Mouse (Mus musculus) T-cell, adult 2 months (primary cell): ENCODE data around the gene Gm20403.
"Not testable (repeated sequence)": the region's sequence is repeated elsewhere in the genome, so short reads cannot be mapped to it uniquely, and the experiment has no call there.

Source experiments
- DNase-seq: peaks from one replicate; pipeline ENCODE4 v3.0.0; 2022; ENCODE audit warnings: low spot score

Gm20403 gene

DNA sequence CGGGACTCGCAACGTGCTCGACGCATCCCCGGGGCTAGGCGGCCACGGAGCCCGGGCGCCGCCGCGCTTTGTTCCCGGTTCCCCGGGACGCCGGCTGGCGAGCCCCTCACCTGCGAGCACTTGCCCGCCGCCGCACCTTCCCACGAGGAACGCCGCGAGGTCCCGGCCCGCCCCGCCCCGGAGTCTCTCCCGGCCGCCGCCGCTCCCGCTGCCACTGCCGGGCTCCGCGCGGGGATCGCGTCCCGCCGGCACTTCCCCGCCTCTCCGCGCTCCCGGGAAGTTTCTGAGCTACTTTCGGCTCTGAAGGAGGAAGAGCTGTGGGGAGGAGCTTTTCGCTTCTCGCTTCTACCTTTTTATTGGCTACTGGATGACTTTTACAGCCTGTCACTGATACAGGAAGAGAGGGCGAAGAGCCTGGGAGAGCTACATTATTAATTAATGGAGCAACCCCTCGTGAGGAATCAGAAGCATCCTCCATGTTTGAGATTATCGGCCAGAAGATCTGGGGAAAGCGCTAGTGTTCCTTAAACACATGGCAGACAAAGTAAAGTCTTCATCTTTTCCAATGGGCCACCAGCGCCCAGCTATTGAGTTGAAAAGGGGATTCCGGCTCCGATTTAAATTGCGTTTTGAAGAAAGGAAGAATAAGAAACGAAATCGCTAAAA lies at the start of gene Gm20403:
TSS of gene Gm20403 (minus strand) at position 478 of the 666 bp plus-strand sequence.
- DNase-seq = peak; percentile 39

DNA sequence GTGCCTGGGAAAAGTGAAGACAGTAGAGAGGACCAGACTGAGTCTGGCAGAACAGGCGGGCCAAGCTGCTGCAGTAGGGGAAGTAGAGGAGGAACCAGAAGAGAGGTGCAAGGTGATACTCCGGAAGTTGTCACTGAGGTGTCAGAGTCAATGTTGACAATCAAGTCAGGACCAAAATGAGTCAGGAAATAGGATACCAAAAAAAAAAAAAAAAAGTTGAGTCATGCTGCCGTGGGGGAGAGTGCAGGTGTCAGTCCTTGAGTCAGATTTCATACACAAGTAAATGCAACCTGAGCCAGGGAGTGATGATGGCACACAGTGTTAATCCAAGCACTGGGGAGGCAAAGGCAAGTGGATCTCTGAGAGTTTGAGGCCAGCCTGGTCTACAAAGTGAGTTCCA lies 40.8 kb upstream of the Gm20403 start:
- DNase-seq = peak; percentile 11

DNA sequence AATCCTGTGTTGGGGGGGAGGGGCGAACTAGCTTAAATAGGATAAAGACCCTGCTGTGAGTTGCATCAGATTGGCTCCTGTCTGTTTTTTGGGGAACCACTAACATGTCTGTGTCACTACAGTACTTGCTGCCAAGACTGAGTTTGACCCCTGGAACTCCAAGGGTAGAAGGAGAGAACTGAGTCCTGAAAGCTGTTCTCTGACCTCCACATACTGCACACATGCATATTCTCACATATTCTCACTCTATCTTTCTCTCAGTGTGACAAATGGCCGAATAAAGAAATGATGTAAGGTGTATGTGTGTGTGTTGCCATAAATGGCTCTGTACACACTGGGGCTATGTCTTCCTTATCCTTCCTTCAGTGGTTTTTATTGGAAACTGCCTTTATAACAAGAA lies 37.0 kb upstream of the Gm20403 start:
- no peak for DNase-seq

DNA sequence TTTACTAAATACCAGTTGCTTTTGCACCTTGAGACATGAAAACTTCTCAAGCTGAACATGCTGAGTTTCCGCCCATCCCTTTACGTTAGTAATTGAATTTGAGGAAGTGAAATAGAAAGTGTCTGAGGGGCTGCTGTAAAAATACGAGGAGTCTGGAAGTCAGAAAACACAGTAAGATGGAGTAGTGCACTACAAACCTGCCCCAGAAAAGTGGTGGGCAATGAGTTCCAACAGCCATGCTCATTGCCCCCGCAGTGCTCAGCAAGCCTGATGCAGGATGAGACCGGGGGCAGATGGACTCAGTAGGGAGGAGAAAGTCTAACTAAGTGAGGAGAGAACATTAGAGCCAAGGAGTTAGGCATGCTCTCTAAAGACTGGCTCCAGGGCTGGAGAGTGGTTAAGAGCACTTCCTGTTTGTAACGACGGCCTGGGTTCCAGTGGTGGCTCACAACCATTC lies 33.1 kb upstream of the Gm20403 start:
- no peak for DNase-seq

DNA sequence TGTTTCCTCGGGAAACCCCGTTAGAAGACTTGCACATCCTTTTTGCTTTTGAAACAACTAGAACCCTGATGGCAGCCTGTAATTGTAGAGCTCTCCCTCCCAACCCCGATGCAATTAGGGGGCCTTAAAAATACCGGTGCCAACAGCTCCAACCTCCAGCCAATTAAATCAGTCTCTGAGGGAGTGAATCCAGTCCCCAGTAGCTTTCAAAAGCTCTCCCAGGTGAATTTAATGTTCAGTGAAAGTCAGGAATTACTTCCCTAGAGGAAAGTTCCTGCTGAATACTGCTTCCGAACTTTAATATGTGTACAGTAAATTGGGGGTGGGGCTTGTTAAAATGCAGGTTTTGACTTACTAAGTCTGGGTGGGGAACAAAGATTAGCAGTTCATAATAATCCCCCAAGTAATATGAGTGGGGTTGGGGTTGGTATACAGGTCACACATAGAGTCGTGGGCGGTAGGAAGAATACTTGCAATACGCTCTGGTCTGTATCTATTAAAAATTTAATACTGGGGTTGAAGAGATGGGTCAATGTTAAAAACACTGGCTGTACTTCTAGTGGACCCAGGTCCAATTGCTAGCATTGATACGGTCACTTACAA lies 30.9 kb upstream of the Gm20403 start:
- no peak for DNase-seq

DNA sequence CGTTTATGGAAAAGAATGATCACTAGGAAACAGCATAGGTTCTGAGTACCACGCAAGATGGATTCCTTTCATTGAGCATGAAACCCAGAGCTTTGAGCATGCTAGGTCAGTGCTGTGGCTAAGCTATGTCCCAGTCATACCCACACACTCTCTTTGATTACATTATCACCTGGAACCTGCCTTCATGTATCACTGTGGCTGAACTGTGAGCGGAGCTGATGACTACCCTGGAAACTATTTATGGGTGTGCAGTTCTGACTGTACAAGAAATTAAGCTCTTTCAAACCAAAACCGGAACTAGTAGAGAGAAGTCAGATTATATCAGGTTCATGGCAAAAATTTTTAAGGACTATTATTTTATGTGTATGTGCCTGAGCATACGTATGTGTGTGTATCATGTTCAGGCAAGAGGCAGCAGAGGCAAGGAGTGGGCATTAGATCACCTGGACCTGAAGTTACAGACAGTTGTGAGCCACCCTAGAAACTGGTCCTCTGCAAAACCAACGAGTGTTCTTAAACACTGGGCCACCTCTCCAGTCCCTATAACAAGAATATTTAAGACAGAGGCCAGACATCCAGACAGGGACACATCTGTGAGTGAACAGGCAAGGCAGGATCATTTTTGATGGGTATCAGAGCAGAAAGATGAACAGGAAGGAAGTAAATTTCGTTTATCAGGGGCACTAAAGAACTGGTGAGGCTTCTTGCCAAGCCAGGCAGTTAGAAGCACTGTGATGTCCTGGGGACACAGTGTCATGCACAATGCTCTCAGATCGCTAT lies 30.2 kb upstream of the Gm20403 start:
- DNase-seq = no peak

DNA sequence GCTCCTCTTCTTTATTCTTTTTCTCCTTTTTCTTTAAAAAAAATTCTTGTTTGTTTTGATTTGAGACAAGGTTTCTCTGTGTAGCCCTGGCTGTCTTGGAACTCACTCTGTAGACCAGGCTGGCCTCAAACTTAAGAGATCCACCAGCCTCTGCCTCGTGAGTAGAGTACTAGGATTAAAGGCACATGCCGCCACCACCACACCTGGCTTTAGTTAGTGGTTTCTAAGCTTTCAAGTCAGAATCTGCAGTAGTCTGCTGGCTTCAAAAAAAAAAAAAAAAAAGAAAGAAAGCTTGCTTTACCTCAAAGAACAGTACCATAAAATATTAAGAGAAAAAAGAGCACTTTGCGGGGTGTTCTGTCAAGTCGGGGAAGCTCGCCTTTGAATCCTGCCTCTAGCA lies 29.1 kb upstream of the Gm20403 start:
- peak; percentile 53 for DNase-seq

DNA sequence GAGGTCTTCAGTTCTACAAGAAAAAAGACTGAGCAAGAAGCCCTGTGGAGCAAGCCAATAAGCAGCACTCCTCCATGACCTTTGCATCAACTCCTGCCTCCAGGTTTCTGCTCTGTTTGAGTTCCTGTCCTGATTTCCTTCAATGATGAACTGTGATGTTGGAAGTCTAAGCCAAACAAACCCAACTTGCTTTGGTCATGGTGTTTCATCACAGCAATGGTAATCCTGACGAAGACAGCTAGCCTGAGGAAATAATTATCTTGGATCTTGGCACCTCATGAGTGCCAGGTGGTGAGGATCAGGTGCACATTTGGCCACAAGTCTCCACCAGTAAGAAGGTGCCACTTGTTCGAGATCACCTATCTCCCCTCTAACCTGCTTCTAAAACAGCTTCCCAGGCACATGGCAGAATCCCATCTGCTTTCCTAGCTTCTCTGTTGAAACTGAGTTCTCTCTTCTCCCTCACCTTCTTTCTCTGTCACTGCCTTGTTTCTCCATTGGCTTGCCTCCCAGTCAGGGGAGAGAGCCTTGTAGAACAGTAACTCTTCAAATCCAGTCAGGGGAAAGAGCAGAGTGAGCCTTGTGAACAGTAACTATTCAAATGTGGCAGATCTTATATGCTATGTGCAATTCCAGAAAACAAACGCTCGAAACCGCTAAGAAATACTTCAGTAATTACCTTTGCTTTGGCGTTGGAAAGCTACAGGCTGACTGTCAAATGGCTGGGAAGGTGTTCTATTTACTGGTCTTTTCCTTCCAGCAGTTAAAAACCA lies 27.5 kb upstream of the Gm20403 start, which contains the start of gene Baz1a:
TSS of gene Baz1a (minus strand) at position 723 of the 773 bp plus-strand sequence.
- no peak for DNase-seq

DNA sequence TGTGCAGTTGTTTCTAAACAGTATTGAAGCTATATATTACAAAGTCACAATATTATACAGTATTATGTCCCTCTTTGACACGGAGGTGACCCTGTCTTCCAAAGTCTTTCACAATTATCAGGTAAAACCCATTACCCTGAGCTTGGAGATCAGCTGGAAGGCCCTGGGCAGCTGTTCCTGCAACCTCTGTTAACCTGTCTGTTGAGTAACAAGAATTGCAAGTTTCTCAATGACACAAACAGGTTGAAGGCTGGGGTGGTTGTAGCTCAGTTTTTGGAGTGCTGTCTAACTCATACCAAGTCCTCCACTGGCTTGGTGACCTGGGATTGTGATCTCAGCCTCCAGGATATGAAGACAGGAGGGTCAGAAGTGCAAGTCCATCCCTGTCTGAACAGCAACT lies 26.7 kb upstream of the Gm20403 start:
- DNase-seq = no peak

DNA sequence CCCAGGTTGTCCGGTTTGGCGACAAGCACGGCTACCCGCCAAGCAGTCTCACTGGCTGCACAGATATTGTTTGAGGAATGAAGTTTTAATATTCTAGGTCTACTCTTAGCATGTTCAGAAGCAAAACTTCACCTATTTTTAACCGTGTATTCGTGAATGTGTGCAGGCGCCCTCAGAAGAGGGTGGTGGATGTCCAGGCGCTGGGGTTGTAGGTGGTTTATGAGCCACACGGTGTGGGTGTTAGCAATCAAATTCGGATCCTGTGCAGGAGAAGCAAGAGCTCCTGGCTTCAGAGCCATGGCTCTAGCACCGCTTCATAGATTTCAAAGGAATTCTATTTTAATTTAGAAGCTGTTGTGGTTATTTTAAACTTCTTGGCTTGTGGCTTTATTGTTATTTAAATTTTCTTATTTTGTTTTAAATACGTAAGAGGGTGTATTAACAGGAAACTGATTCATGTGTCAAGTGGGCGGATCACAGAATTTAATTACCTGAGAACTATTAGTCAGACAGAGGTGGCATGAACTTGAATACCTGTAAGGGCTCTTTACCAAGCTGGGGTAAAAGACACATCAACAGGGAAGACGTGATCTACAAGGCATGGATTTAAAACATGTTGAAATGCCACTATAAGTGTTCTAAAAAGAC lies 21.2 kb upstream of the Gm20403 start:
- no peak for DNase-seq

DNA sequence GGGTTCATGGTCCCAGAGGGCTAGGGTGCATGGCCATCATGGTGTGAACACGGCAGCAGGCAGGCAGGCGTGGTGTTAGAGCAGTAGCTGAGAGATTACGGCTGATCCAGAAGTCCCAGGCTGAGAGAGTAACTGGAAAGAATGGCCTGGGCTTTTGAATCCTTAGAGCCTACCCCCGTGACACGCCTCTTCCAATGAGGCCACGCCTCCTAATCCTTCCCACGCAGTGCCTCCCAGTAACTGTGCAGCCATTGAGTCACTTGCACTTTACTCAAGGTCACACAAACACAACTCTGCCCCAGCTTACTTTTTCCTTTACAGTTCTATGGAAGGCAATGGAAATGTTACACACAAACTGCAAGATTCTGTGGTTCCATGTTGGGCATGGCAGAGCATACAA lies 19.7 kb upstream of the Gm20403 start:
- DNase-seq = no peak

DNA sequence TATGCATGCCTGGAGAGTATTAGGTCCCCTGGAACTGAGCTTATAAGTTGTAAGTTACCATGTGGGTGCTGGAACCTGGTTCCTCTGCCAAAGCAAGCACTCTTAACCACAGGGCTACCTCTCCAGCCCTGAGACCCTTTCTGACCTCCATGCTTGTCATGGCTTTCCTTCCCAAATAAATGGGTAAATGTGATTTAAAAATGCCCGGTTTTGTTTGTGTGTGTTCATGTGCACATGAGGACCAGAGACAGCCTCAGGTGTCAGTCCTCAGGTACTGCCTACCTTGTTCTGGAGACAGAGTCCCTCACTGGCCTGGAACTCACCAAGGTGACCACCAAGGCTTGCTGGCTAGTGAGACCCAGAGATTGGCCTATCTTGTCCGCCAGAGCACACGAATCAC lies 18.1 kb upstream of the Gm20403 start:
- DNase-seq = no peak

DNA sequence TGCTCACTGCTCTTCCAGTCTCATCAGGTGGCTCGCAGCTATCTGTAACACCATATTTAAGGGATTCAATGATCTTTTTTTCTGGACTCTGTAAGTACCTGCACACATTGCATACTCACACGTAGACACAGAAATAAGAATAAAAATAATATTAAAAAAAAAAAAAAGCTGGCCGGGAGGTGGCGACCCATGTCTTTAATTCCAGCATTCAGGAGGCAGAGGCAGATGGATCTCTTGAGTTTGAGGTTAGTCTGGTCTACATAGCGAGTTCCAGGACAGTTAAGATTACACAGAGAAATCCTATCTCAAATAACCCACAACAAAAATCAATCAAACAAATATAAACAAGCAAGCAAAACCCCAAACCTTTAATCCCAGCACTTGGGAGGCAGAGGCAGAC lies 17.5 kb upstream of the Gm20403 start:
- no peak for DNase-seq

DNA sequence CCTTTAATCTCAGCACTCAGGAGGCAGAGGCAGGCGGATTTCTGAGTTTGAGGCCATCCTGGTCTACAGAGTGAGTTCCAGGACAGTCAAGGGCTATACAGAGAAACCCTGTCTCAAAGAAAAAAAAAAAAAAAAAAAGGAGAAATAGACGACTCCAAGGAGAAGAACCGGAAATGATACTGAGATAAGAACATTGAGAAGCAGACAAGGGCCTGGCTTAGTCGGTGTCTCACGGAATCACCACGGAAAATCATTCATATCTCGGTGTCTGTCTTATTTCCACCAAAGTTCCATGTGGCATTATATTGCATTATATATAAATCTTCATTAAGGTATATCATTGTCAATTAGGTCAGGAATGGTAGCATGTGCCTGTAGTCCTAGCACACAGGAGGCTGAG lies 16.2 kb upstream of the Gm20403 start:
- not testable (repeated sequence) for DNase-seq

DNA sequence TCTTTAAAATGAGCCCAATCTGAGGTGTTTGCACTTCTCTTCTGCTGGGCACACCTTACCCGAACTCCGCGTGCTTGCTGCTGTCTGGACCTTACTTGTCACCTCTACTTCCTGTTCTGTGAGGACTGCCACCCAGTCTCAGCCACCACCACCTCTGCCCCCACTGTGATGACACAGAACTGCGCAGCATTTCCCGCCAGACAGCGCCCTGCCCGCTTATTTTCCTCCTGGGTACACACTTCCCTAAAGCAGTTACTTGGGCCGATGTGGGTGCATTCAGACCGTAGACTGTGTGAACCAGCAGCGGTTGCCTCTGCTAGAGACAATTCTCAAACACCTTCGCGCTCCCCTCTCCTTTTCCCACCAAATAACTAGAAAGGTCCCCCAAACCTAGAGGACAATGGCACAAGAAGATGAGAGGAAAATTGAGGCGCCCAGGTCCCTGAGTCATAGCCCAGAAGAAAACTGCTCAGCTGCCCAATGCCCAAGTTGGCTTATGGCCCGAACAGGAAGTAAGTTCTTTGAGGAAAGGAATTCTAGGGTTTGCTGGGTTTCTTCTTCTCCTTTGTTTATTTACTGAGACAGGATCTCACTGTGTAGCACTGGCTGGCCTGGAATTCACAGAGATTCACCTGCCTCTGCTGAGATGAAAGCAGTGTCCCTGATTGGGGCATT lies 12.8 kb upstream of the Gm20403 start:
- DNase-seq = peak; percentile 85

DNA sequence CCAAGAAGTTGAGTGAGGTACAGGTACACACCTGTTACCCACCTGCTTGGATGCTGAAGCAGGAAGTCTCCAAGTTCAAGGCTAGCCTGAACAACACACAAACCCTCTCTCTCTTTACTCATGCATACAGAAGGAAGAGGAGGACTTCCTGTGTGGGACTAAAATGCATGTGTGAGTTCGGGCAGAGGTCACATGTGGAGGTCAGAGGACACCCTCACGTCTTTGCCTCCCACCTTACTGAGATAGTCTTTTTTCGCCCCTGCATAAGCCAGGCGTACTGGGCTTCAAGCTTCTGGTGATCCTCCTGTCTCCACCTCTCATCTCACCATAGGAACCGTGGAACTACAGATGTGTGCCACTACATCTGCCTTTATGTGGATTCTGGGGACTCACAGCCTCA lies 12.1 kb upstream of the Gm20403 start:
- peak; percentile 4 for DNase-seq

DNA sequence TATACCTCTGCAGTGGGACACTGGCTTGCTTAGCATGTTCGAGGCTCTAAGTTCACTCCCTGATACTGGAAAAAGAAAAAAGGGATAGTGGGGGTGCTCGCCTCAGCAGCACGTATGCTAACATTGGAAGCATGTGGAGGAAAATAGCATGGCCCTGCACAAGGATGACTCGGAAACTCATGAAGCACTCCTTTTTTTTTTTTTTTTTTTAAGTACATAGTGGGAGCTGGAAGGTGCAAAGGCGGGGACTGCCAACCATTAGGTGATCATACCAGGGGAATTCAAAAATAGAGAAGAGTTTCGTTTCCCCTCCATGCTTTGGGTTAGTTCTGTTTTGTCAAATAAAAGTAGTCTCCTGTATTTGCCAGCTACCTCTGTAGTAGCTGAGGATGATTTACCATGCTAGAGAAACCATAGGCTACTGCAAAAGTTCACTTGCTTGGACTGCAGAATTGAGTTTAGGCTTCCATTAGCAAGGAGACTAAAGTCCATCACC lies 10.7 kb upstream of the Gm20403 start:
- DNase-seq = no peak

DNA sequence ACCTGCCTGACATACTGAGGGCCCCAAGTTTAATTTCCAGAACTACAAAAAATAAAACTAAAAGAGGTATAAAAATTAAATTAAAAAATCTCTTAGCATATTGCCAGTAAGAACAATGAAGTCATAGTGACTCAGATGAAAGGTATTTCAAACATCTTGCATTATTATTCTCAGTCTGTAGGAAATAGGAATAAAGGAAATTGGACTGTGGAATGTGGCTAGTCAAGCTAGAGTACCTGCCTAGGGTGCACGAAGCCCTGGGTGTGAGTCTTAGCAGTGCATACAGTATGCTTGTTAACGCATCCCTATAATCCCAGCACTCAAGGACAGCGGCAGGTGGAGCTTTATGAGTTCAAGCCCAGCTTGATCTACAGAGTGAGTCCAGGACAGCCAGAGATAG lies 9.6 kb upstream of the Gm20403 start:
- no peak for DNase-seq

DNA sequence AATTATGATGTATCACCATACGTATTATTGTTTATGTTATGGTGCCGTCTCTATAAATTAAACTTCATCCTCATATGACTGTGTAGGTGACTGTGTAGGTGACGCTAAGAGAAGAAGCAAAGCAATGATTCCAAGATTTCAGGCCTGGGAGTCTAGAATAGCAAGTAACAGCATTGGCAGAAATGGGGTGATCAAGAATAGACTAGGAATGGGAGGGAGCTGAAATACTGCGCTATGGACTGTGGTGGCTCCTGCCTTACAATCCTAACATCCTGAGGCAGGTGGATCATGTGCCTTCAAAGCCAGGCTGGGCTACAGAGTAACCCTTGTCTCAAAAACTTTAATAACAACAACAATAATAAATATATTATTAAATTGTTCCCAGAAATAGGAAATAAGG lies 8.1 kb upstream of the Gm20403 start:
- DNase-seq = no peak

DNA sequence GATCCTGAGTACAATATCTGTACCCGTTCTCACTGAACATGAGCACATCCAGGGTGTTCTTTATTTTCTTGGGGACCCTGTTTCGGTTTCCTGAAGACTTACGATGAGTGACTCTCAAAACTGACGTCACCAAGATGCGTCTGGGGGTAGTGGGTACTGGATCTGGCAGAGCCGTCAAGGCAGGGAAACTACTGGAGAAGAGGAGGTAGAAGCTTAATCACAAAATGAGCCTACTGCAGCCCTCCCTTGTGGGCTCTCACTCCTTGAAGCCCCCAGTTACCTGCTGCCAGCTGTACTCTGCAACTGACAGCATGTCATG lies 7.7 kb upstream of the Gm20403 start:
- peak; percentile 24 for DNase-seq
